Mouse (Mus musculus) CD4-positive naive resting alpha-beta T cell, adult 57 days (primary cell): Measurements from ENCODE around the gene Ddx24. TPM values are rescaled to one million over a fixed set of nuclear protein-coding genes. Genes with fewer than 3 reads are reported as not detected.

Experiments used
- total RNA-seq: library from RNA; stranded (reverse); gene quantifications from one replicate; pipeline ENCODE4 v1.2.4, GENCODE M21; 2023

Gene Ddx24
- total RNA-seq, result 199 TPM

DNA sequence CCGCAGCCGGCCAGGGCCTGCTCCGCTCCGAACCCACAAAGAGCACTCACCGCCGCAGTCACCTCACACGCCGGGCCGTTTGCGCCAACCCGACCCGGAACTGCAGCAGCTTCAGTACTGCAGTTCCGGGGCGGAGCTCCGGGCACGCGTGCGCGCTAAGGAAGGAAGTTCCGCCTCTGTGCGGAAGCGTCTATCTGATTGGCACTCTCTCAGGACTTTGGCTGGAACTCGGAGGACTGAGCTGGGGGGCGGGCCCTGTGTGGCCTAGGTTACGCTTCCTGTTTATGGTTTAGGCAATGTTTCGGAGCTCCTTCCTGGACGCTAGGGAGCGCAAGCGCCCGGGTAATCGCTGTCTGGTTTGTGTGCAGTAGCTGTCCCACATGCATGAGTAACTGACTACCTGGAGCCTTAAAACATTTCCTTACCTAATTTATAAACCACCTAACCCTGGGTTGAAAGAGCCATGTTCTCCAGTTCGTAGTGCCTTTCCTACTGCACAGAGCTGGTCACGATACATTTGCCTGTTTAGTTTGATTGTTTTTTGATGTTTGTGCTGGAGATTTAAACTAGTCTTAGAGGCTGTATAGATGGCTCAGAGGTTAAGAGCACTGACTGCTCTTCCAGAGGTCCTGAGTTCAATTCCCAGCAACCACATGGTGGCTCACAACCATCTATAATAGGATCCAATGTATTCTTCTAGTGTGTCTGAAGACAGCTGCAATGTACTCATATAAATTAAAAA is at the start of gene Ddx24:
Gene Ddx24 (minus strand): TSS at position 102 of the 742 bp plus-strand sequence.

GRCm38 (mm10) chr12:103457140-103457539 is 31.5 kb upstream of the Ddx24 start, which contains the start of gene Ifi27l2b:
Gene Ifi27l2b, minus strand, starts transcription at chr12:103457223.

GRCm38 (mm10) chr12:103443524-103443923 is 17.9 kb upstream of the Ddx24 start, which contains the start of gene Ifi27l2a:
Gene Ifi27l2a, minus strand, starts transcription at chr12:103443680.

GRCm38 (mm10) chr12:103433986-103434731 is 8.5 kb upstream of the Ddx24 start, which contains the start of gene Ifi27:
Gene Ifi27, plus strand, starts transcription at chr12:103434211.

DNA sequence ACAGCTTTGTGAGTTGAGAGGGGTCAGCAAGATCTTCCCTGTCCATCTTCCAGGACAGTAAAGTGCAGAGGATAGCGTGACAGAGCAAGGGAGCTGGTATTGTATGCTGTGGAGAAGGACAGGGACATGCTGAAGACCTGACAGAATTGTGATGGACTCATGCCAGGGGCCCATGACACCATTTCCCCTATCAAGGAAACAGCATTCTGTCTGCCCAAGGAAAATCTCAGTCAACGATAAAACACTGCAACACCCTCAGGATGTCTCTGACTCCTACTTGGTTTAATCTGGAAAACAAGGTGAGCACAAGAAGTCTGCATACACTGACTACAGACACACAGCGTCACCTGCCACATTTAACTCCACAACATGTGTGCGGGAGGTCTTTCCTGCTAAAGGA is 17.9 kb downstream of the Ddx24 start, which contains the start of gene 9330161L09Rik:
Gene 9330161L09Rik (minus strand): TSS at position 101 of the 400 bp plus-strand sequence.

DNA sequence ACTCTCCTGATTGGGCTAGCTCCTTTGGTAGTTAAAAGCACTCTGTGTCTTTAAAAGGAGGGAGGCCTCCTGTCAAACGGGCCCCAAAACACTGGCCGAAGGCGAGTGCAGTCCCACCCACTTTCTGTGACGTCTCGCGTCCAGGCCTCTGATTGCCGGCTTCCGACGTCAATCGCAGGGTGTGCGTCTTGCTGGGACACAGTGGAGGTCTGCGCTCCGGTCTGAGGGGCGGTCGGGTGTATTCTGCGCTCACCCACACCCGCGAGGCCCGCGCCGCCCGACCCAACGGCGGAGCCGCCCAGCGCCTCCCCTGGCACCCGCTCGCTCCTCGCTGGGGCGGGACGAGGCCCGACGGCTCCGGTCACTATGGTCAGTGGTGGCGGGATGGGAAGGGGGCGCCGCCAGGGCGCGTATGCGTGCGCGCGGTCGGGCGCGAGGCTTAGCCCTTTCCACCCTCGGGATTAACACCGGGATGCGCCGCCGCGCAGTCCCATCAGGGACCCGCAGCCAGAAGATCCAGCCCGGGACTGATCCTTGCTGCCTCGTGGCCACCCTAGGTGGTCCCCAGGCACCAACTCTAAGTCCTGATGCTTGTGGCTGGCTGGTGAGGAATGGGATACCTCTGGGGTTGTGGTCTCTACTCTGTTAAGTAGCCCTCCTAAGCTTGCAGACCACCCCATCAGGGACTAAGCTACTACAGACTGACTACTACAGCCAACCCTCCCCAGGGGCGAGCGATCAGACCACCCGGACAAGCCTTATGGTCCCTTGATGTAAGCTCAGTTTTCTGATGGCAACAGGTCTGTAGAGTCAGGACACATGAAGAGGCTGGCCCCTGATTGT is 36.9 kb downstream of the Ddx24 start, which contains the start of gene Otub2:
Gene Otub2 (plus strand): TSS at position 178 of the 843 bp plus-strand sequence.

Other genes starting within 250 kb of the Ddx24 start
- gene Prima1, start 183.7 kb downstream of the Ddx24 start, total RNA-seq, result not detected
- gene Fam181a, start 114.9 kb downstream of the Ddx24 start, total RNA-seq, result not detected
- gene Asb2, start 69.8 kb downstream of the Ddx24 start, total RNA-seq, result 4.6 TPM
- 1.3 TPM for gene Otub2, start 37.1 kb downstream of the Ddx24 start, total RNA-seq
- 10.2 TPM for gene 9330161L09Rik, start 18.0 kb downstream of the Ddx24 start, total RNA-seq
- 137 TPM for gene Ifi27, start 8.4 kb upstream of the Ddx24 start, total RNA-seq
- gene Ifi27l2a, start 17.9 kb upstream of the Ddx24 start, total RNA-seq, result 242 TPM
- gene Ifi27l2b, start 31.4 kb upstream of the Ddx24 start, total RNA-seq, result not detected
- not detected for gene Ppp4r4, start 106.5 kb upstream of the Ddx24 start, total RNA-seq
- gene Serpina10, start 205.6 kb upstream of the Ddx24 start, total RNA-seq, result not detected
- not detected for gene Serpina6, start 231.4 kb upstream of the Ddx24 start, total RNA-seq